Mouse (Mus musculus) brain, embryonic 14.5 days (tissue): ENCODE measurements around the gene Clptm1. TPM values are rescaled to one million over a fixed set of nuclear protein-coding genes. Genes with fewer than 3 reads are reported as not detected.
A peak's percentile ranks its signal among the peaks of the same experiment; 100 is the strongest.

ENCODE experiments used
- DNase-seq: peaks from one replicate; pipeline ENCODE4 v3.0.0-alpha.2; 2011; ENCODE audit warnings: low read depth
- CTCF ChIP-seq: fragments of 200-500 bp; IDR thresholded peaks from 2 replicates; pipeline ENCODE4 v1.5.1; 2012; ENCODE audit warnings: inconsistent platforms, mild to moderate bottlenecking, moderate library complexity, borderline replicate concordance; ENCODE audit not compliant: insufficient read depth, insufficient read length; ENCODE audit errors: extremely low read depth
- POLR2A ChIP-seq: fragments of 200-500 bp; IDR thresholded peaks from 2 replicates; pipeline ENCODE4 v1.6.1; 2012; ENCODE audit warnings: mild to moderate bottlenecking, inconsistent platforms, borderline replicate concordance; ENCODE audit not compliant: poor library complexity, insufficient read depth, insufficient read length, severe bottlenecking; ENCODE audit errors: extremely low read depth
- polyA plus RNA-seq: library from polyadenylated mRNA; depleted of rRNA; stranded (reverse); fragments of >200 nt; gene quantifications from 2 replicates; pipeline ENCODE4 v1.2.3, GENCODE M21; 2012

Clptm1 gene
- polyA plus RNA-seq, 1 experiment = 114 TPM

DNA sequence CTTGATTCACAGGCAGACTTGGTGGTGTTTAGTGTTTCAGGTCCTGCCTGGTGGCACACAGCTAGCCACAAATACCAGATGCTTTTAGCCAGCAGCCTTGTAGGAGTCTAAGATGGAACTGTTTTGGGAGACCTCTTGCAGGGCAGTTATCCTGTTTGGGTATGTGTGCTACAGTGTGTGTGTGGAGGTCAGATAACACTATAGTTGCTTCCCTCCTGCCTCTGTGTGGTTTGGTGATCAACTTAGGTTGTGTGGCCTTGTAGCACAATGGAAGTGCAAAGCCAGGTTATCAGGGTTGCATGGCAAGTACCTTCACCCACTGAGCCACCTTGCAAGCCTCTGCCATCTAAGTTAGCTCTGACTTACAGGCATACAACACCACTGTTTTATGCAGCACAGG lies 32.1 kb downstream of the Clptm1 start:
- TF ChIP-seq POLR2A = no peak
- no peak for TF ChIP-seq CTCF
- no peak for DNase-seq

DNA sequence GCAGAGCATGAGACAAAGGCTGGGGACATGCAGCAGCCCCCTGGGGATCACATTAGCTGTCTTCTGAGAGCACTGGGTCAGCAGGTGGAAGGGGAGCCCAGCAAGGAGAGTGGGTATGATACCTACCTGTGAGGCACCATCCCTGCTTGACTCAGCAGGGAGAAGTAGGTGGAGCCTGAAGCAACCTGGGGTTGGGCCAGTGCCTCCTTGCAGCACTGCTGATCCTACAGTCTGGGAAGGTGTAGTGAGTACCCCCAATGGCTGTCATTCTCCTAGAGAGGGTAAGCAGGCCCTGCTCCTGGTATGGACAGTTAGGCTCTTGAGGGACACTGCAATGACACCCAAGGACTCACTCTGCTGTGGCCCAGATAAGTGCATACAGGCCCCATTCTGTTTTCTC lies 32.6 kb downstream of the Clptm1 start:
- no peak for DNase-seq
- TF ChIP-seq POLR2A (no peak), CTCF (no peak)

DNA sequence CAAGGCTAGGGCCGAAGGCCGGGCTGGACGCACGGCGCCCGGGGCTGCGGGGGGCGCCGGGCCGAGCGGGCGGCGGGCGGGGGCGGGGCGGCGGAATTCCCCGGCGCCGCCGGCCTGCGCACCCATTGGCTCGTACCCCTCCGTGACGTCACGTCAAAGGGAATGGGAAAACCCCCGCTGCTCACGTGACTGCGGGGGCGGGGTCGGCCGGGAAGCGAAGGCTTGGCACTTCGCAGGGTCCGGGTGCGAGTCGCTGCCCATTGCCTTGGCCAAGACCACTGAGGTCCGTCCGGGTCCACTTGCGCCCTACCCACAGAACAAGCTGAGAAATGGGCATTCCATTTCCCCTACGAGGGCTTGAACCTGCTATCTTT lies 35.5 kb downstream of the Clptm1 start, which contains the start of gene Relb:
TSS of gene Relb (minus strand) at position 78 of the 374 bp plus-strand sequence.
- TF ChIP-seq CTCF (no peak), POLR2A (no peak)
- DNase-seq = peak; percentile 91

DNA sequence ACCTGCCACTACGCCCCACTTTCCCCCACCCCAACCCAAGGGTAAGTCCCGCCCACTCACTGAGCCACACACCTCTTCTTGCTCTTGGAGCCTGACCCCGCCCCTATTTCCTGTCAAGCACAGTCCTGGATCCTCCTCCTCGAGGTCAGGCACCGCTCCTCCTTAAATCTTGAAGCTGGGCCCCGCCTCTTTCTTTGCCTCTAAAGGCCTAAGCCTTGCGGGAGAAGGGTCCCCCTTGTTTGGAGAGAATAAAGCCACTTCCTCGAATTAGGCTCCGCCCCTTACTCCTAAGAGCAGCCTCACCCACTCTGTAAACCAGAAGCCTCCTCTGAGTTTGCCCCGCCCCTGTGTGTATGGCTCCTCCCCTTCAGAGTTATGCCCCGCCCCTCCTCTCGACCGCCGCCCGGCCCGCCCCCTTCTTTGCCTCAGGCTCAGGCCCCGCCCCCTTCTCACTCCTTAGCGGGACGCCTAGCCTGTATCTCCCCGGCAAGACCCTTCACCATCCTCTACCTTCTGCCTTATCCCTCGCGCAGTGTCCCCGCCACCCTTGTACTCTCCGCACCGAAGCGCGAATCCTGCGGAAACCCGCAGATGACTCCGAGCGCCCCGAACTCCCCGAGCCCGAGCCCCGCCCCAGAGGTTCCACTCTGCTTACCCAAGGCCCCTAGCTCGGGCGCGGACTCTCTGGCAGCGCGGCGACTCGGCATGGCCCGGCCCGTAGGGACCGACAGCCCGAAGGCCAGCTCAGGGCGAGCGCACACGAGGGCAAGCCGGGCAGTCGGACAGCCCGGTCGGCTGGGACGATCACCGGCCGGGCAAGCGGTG lies 36.1 kb downstream of the Clptm1 start:
- TF ChIP-seq CTCF (no peak), POLR2A (no peak)
- peak; percentile 89 for DNase-seq

DNA sequence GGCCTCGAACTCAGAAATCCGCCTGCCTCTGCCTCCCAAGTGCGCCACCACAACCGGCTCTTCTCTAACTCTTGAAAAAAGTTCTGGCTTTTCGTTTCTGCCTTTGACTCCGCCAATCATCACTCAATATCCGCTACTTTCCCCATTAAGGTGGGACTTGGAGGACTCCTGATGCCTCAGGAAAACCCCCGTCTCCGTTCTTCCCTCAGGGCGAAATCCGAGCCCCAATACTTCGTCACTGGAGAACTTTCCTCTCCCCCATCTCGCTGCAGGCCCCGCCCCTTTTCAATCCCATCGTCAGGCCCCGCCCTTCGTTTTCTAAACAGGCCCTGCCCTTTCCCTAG lies 36.7 kb downstream of the Clptm1 start:
- no peak for DNase-seq
- TF ChIP-seq POLR2A (no peak), CTCF (no peak)

DNA sequence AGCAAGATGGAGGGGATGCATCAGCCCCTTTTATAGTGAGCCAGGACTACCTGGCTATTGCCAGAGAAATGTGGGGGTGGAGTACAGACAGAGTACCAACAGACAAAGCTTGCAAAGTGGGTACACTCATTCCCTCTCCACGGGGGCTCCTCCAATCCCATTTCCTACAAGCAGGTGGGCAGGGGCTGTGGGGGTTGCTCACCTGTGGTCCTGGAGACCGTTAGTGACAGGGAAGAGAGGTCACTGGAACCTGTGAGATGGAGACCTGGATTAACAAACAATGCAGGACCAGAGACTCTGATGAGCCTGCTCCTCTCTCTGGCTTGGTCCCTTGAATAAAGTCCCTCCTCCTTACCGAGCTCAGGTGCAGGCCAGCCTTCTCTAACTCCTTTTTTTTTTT lies 37.1 kb downstream of the Clptm1 start:
- no peak for TF ChIP-seq POLR2A
- no peak for DNase-seq

DNA sequence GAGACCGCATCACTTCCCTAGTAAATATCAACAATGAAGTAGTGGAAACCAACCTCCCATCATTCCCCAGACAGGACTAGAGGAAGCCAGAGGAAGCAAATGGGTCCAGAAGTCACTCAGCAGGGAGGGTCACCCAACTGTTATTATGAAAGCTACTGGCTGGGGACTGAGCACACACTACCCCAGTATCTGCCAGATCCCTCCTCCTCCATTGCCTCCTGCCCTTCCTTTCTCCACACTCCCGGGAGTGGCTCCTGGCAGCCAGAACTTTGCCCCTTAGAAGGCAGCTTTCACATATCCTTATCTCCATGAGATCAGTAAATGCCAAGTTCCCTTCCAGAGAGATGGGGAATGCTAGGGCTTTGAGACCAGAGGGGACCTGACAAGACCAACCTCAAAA lies 41.4 kb downstream of the Clptm1 start:
- DNase-seq = no peak

DNA sequence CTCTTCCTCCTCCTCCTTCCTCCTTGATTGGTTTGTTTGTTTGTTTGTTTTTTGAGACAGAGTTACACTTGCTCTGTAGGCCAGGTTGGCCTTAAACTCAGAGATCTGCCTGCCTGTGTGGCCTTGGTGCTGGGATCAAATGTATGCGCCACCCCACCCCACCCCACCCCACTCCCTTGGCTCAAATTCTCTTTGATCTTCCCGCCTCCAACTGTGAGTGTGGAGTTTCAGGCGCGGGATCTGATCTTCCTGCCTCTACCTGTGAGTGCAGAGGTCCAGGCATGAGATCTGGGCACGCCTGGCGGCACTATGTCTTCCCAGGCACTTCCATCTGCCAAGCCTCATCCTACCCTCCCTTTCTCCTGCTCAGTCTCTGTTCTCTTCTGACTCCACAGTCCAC lies 42.6 kb downstream of the Clptm1 start:
- no peak for DNase-seq

More for the DNA sequence above, 41.4 kb downstream of the Clptm1 start:
- TF ChIP-seq CTCF (no peak), POLR2A (no peak)

DNA sequence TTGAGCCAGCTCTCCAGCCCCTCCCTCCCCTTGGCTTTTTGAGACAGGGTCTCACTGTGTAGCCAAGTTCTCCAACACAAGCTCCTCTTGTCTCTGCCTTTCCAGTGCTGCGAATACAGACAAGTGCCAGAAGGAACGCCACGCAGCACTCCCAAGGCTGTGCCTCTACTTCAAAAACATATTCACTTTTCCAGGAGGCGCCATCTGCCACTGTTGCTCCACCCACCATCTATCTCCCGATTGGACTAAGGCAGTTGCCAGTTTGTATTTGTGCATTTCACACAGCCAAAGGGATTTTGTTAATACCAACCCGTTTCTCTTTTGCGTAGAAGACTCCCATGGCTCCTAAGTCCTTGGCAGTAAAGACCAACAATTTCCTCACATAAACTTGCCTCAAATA lies 44.0 kb downstream of the Clptm1 start:
- DNase-seq = peak; percentile 29
- TF ChIP-seq CTCF (no peak), POLR2A (no peak)

More for the DNA sequence above, 42.6 kb downstream of the Clptm1 start:
- TF ChIP-seq POLR2A = no peak
- no peak for TF ChIP-seq CTCF

DNA sequence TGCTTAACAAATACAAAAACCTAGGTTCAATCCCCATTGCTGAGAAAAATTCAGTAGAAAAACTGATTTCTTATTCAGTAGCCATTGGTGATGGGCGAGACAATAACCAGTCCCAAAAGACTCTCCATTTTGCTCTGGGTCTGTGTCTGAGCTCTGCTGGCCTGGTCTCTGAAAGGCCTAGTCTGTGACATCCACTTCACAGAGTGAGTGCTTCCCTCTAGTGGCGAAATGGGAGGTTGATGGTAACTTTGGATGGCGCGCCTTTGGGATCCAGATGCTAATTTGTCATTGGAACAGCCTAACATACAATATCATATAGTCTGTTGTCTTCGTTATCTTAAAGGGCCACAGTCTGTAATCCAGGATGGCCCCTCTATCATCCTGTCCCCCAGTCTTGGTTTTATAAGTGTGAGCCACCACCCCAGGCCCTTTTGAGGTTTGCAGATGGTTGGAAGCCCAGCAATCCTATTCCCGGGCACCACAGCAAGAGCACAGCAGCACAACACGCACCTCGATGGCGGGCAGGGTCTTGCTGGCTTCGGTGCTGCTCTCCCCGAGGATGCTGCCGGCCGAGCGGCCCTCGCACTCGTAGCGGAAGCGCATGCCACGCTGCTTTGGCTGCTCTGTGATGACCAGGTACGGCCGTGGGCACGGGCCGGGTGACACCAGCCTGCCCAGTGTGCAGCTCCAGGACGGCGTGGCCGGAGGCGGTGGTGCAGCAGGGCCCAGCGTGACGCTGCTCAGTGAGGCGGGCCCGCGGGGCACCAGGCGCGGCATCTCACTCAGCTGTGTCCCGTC lies 45.6 kb downstream of the Clptm1 start:
- peak; percentile 86; the same call in 1 of the 2 replicates for TF ChIP-seq CTCF
- no peak for TF ChIP-seq POLR2A
- peak; percentile 88 for DNase-seq

DNA sequence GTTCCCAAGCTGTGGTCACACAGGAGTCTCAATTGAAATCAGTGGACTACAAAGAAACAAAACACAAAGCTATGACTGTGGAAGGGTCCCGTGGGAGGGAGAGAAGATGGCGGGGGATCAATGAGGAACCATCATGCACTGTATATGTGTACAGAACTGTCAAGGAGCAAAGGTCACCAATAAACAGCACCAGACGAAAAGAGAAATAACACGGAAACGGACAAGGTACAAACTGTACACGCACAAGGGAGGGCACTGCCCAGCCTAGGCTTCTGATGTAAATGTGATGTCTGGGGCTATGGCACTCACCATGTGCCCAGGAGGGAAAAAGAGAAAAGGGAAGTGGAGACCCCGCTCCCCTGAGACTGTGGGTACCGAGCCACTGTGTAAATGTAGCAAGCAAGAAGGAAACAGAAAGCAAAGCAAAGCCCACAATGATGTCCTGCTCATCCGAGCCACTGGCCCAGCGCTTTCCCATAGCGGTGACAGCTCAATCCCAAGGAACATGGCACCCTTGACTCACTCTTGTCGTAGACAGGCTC lies 49.7 kb downstream of the Clptm1 start:
- TF ChIP-seq CTCF = no peak
- no peak for TF ChIP-seq POLR2A

More for the DNA sequence above, 49.7 kb downstream of the Clptm1 start:
- no peak for DNase-seq
